Mouse (Mus musculus) small intestine, adult 2 months (tissue): ENCODE results near the gene Dynlrb2. TPM values are rescaled to one million over a fixed set of nuclear protein-coding genes. Genes with fewer than 3 reads are reported as not detected.

Experiments
- H3K27ac ChIP-seq: fragments of 200-500 bp; 2 replicates; pipeline ENCODE4 v1.5.1; 2012; ENCODE audit warnings: low read depth, low read length, control low read depth, inconsistent platforms; ENCODE audit not compliant: insufficient read depth
- H3K27me3 ChIP-seq: fragments of 200-500 bp; 2 replicates; pipeline ENCODE4 v1.6.1; 2012; ENCODE audit warnings: mild to moderate bottlenecking, moderate library complexity, low read length, inconsistent platforms; ENCODE audit not compliant: control insufficient read depth, insufficient read depth
- H3K36me3 ChIP-seq: fragments of 200-500 bp; 2 replicates; pipeline ENCODE4 v1.6.1; 2012; ENCODE audit warnings: mild to moderate bottlenecking, low read length, control low read depth, inconsistent platforms; ENCODE audit not compliant: control insufficient read depth, insufficient read depth
- H3K4me1 ChIP-seq: fragments of 200-500 bp; 2 replicates; pipeline ENCODE4 v1.6.1; 2012; ENCODE audit warnings: low read length, inconsistent platforms, mixed read lengths; ENCODE audit not compliant: control insufficient read depth, insufficient read depth, insufficient read length
- H3K4me3 ChIP-seq: fragments of 200-500 bp; 2 replicates; pipeline ENCODE4 v1.5.1; 2012; ENCODE audit warnings: low read depth, mild to moderate bottlenecking, control low read depth, inconsistent platforms, low read length, moderate library complexity
- CTCF ChIP-seq: fragments of 200-500 bp; IDR thresholded peaks from 2 replicates; pipeline ENCODE4 v1.5.1; 2012; ENCODE audit warnings: low read depth, mild to moderate bottlenecking, control low read depth, inconsistent platforms, low read length, moderate library complexity, mixed read lengths; ENCODE audit not compliant: insufficient replicate concordance, insufficient read length; ENCODE audit errors: extremely low read depth
- POLR2A ChIP-seq: fragments of 200-500 bp; IDR thresholded peaks from 2 replicates; pipeline ENCODE4 v1.6.1; 2012; ENCODE audit warnings: low read depth, mild to moderate bottlenecking, control low read depth, inconsistent platforms, low read length, moderate library complexity
- WGBS: fragments of 180-500 bp; shearing (Covaris S2); methylation state at CpG from one replicate; pipeline ENCODE4 v1.1.7; 2018; 5-methylcytosine and 5-hydroxymethylcytosine counted together
- polyA plus RNA-seq: library from polyadenylated mRNA; depleted of rRNA; stranded (reverse); fragments of >200 nt; gene quantifications from 2 replicates; pipeline ENCODE4 v1.2.3, GENCODE M21; 2012; rRNA removed

Gene Dynlrb2
- polyA plus RNA-seq, 1 experiment: not detected

GRCm38 (mm10) chr8:116536786-116537185, 32.0 kb downstream of the Dynlrb2 start:
- H3K27ac ChIP-seq: no peak overlapping the region
- WGBS: 68% methylated on average over 5 of the region's 5 CpGs
- H3K4me1 ChIP-seq: no peaks in the 10 kb centered on the region
- TF ChIP-seq CTCF (no peak), POLR2A (no peak)
- no peak overlapping the region for H3K4me3 ChIP-seq
- H3K27me3 ChIP-seq: no peaks in the 10 kb centered on the region
- no peaks in the 10 kb centered on the region for H3K36me3 ChIP-seq

GRCm38 (mm10) chr8:116538763-116539162, 34.0 kb downstream of the Dynlrb2 start:
- no peaks in the 10 kb centered on the region for H3K27me3 ChIP-seq
- TF ChIP-seq CTCF: no peak
- TF ChIP-seq POLR2A: no peak
- no peak overlapping the region for H3K4me3 ChIP-seq
- no peaks in the 10 kb centered on the region for H3K4me1 ChIP-seq
- 58% methylated on average over 7 of the region's 7 CpGs for WGBS
- H3K27ac ChIP-seq: no peak overlapping the region
- no peaks in the 10 kb centered on the region for H3K36me3 ChIP-seq

GRCm38 (mm10) chr8:116540136-116540535, 35.4 kb downstream of the Dynlrb2 start:
- H3K4me1 ChIP-seq: no peaks in the 10 kb centered on the region
- H3K27ac ChIP-seq: no peak overlapping the region
- no peak overlapping the region for H3K4me3 ChIP-seq
- no peaks in the 10 kb centered on the region for H3K27me3 ChIP-seq
- TF ChIP-seq CTCF: no peak
- TF ChIP-seq POLR2A: no peak
- 67% methylated on average over 1 of the region's 1 CpGs for WGBS
- no peaks in the 10 kb centered on the region for H3K36me3 ChIP-seq

- Histone ChIP-seq H3K27me3 (no peaks in the 10 kb centered on the region), H3K36me3 (no peaks in the 10 kb centered on the region), H3K4me1 (no peaks in the 10 kb centered on the region), H3K4me3 (no peak overlapping the region), H3K27ac (no peak overlapping the region)
- 87% methylated on average over 5 of the region's 5 CpGs for WGBS
- TF ChIP-seq CTCF (no peak), POLR2A (no peak)
These were observed 38.1 kb downstream of the Dynlrb2 start for GRCm38 (mm10) chr8:116542842-116543241.

GRCm38 (mm10) chr8:116543366-116543765, 38.6 kb downstream of the Dynlrb2 start:
- Histone ChIP-seq H3K27ac (no peak overlapping the region), H3K36me3 (no peaks in the 10 kb centered on the region), H3K4me1 (no peaks in the 10 kb centered on the region), H3K27me3 (no peaks in the 10 kb centered on the region), H3K4me3 (no peak overlapping the region)
- no peak for TF ChIP-seq CTCF
- no peak for TF ChIP-seq POLR2A
- WGBS: 60% methylated on average over 1 of the region's 1 CpGs

- H3K4me3 ChIP-seq: no peak overlapping the region
- TF ChIP-seq CTCF (no peak), POLR2A (no peak)
- 67% methylated on average over 6 of the region's 6 CpGs for WGBS
These were observed 47.5 kb downstream of the Dynlrb2 start for GRCm38 (mm10) chr8:116552255-116552654.

GRCm38 (mm10) chr8:116552778-116553177, 48.0 kb downstream of the Dynlrb2 start:
- H3K4me1 ChIP-seq: peaks cover 2% of the 10 kb centered on the region; the same call in 1 of the 2 replicates
- 53% methylated on average over 3 of the region's 3 CpGs for WGBS
- no peaks in the 10 kb centered on the region for H3K27me3 ChIP-seq
- H3K36me3 ChIP-seq: no peaks in the 10 kb centered on the region
- no peak overlapping the region for H3K27ac ChIP-seq
- no peak for TF ChIP-seq CTCF
- TF ChIP-seq POLR2A: no peak
- no peak overlapping the region for H3K4me3 ChIP-seq

More at GRCm38 (mm10) chr8:116552255-116552654, 47.5 kb downstream of the Dynlrb2 start:
- no peak overlapping the region for H3K27ac ChIP-seq
- H3K4me1 ChIP-seq: peaks cover 2% of the 10 kb centered on the region; the same call in 1 of the 2 replicates
- no peaks in the 10 kb centered on the region for H3K27me3 ChIP-seq
- no peaks in the 10 kb centered on the region for H3K36me3 ChIP-seq

Other genes starting within 250 kb of the Dynlrb2 start
- gene Cdyl2, start 228.0 kb downstream of the Dynlrb2 start, polyA plus RNA-seq: 0.42 and 0.89 TPM in 2 replicates